Mouse (Mus musculus): ENCODE data around the gene Prelp. TPM values are rescaled to one million over a fixed set of nuclear protein-coding genes. Genes with fewer than 3 reads are reported as not detected.

Gene Prelp
- total RNA-seq, 2 experiments from 2014 or later: 16.3 to 20.0 TPM

Other genes with a start within 250 kb of the Prelp start
- under 1 TPM; 0.09 to 0.25 TPM for gene Lax1, start 231.3 kb downstream of the Prelp start, total RNA-seq (2021)
- 10 to 100 TPM; 25.2 to 35.3 TPM for gene Atp2b4, start 120.4 kb downstream of the Prelp start, total RNA-seq (2021)
- gene Optc, start 13.4 kb downstream of the Prelp start, total RNA-seq (2021): under 1 TPM; 0.16 to 0.23 TPM
- gene Fmod, start 115.8 kb upstream of the Prelp start, total RNA-seq (2021): 100 to 1,000 TPM; 214 to 221 TPM
- 10 to 100 TPM; 25.0 to 30.4 TPM for gene Btg2, start 157.7 kb upstream of the Prelp start, total RNA-seq (2021)
- gene Chit1, start 189.8 kb upstream of the Prelp start, total RNA-seq (2021): under 1 TPM in 1 of 2 experiments, not detected in 1; 0.16 TPM